Mouse (Mus musculus): ENCODE data around the gene Gm960. TPM values are rescaled to one million over a fixed set of nuclear protein-coding genes. Genes with fewer than 3 reads are reported as not detected.
"Not testable (repeated sequence)": the region's sequence is repeated elsewhere in the genome, so short reads cannot be mapped to it uniquely, and the experiment has no call there.

Gm960 gene
- total and polyA plus RNA-seq, 2 experiments, result 0.09 to 0.61 TPM

GRCm38 (mm10) chr19:4588430-4588829, 110.0 kb downstream of the Gm960 start:
- Histone ChIP-seq H3K36me3 (ENCODE audit: control insufficient read depth, insufficient read depth, low read length) (no peaks in the 10 kb centered on the region), H3K4me3 (ENCODE audit: insufficient read depth, low read depth, low read length) (no peak overlapping the region), H3K9ac (ENCODE audit: low read depth, low read length) (peak overlapping the region; percentile 41), H3K27me3 (ENCODE audit: control insufficient read depth, insufficient read depth, low read length) (no peaks in the 10 kb centered on the region), H3K27ac (replicated peaks; ENCODE audit: insufficient read depth, low read depth, low read length) (peak overlapping the region; percentile 97), H3K79me2 (ENCODE audit: control insufficient read depth, insufficient read depth, low read length) (peaks cover 16% of the 10 kb centered on the region), H3K4me1 (ENCODE audit: control insufficient read depth, insufficient read depth, low read length) (peaks cover 58% of the 10 kb centered on the region)
- DNase-seq (ENCODE audit: extremely low read depth, low read depth, low spot score), result peak; percentile 100
- 20% methylated on average over 3 of the region's 3 CpGs for WGBS
- TF ChIP-seq POLR2A (IDR thresholded peaks at IDR 0.05; ENCODE audit: extremely low read depth, insufficient read depth, low read length) (no peak), CTCF (IDR thresholded peaks at IDR 0.05; ENCODE audit: low read depth, low read length) (no peak)

DNA sequence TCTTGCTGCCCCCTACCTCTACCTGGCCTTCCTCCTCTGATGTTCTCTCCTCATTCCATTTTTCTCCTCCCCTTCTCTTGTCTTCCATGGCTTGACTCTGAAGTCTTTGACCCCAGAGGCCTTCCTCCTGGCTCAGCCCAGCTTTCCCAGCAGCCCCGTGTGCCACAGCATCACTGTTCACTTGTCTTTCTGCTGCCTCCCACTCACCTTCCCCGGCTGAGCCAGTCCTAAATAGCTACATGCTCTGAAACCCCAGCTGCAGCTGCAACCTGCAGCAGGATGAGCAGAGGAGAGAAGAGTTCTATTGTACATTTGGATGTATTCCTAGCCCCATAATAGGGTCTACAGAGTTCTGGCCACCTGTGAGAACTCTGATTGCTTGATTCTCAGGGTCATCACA, 111.0 kb downstream of the Gm960 start:
- Histone ChIP-seq H3K4me1 (ENCODE audit: control insufficient read depth, insufficient read depth, low read length) (peaks cover 54% of the 10 kb centered on the region), H3K27ac (replicated peaks; ENCODE audit: insufficient read depth, low read depth, low read length) (peak overlapping the region; percentile 78), H3K4me3 (ENCODE audit: insufficient read depth, low read depth, low read length) (no peak overlapping the region), H3K79me2 (ENCODE audit: control insufficient read depth, insufficient read depth, low read length) (peaks cover 17% of the 10 kb centered on the region), H3K9ac (ENCODE audit: low read depth, low read length) (no peak overlapping the region), H3K36me3 (ENCODE audit: control insufficient read depth, insufficient read depth, low read length) (no peaks in the 10 kb centered on the region), H3K27me3 (ENCODE audit: control insufficient read depth, insufficient read depth, low read length) (no peaks in the 10 kb centered on the region)
- no peak for DNase-seq (ENCODE audit: extremely low read depth, low read depth, low spot score)
- TF ChIP-seq POLR2A (IDR thresholded peaks at IDR 0.05; ENCODE audit: extremely low read depth, insufficient read depth, low read length) (no peak), CTCF (IDR thresholded peaks at IDR 0.05; ENCODE audit: low read depth, low read length) (no peak)
- WGBS, result 29% methylated on average over 2 of the region's 2 CpGs

DNA sequence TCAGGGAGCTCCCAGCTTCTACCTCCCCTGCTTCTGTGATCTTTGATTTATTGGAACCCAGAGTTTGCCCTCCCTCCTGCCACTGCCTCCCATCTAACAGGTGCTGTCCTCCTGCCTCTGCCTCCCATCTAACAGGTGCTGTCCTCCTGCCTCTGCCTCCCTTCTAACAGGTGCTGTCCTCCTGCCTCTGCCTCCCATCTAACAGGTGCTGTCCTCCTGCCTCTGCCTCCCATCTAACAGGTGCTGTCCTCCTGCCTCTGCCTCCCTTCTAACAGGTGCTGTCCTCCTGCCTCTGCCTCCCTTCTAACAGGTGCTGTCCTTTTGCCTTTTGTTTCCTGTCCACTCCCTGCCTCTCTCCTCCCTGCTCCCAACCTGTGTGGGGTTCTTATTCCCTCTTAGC, 111.7 kb downstream of the Gm960 start:
- DNase-seq (ENCODE audit: extremely low read depth, low read depth, low spot score); H3K36me3 ChIP-seq (ENCODE audit: control insufficient read depth, insufficient read depth, low read length); H3K27me3 ChIP-seq (ENCODE audit: control insufficient read depth, insufficient read depth, low read length); H3K4me3 ChIP-seq (ENCODE audit: insufficient read depth, low read depth, low read length); H3K9ac ChIP-seq (ENCODE audit: low read depth, low read length): not testable (repeated sequence)
- Histone ChIP-seq H3K79me2 (ENCODE audit: control insufficient read depth, insufficient read depth, low read length) (peaks cover 17% of the 10 kb centered on the region), H3K4me1 (ENCODE audit: control insufficient read depth, insufficient read depth, low read length) (peaks cover 57% of the 10 kb centered on the region), H3K27ac (replicated peaks; ENCODE audit: insufficient read depth, low read depth, low read length) (peak overlapping the region; percentile 78)

DNA sequence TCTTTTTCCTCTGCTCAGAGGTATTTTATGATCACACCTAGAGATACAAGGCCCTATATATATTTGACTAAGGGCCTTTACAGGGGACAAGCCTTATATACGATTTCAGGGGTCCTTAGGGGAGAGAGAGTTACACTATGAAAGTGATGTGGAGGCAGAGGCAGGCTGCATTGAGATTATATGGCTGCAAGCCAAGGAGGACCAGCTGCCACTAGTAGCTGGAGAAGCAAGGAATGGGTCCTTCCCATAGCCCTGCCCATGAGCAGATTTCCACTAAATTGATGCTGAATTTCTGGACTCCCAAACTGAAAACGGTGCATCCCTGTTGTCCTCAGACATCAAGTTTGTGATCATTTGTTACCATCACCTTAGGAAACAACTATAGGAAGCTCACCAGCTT, 114.6 kb downstream of the Gm960 start:
- Histone ChIP-seq H3K36me3 (ENCODE audit: control insufficient read depth, insufficient read depth, low read length) (no peaks in the 10 kb centered on the region), H3K4me3 (ENCODE audit: insufficient read depth, low read depth, low read length) (no peak overlapping the region), H3K79me2 (ENCODE audit: control insufficient read depth, insufficient read depth, low read length) (peaks cover 17% of the 10 kb centered on the region), H3K27me3 (ENCODE audit: control insufficient read depth, insufficient read depth, low read length) (no peaks in the 10 kb centered on the region), H3K4me1 (ENCODE audit: control insufficient read depth, insufficient read depth, low read length) (peaks cover 42% of the 10 kb centered on the region), H3K9ac (ENCODE audit: low read depth, low read length) (no peak overlapping the region), H3K27ac (replicated peaks; ENCODE audit: insufficient read depth, low read depth, low read length) (no peak overlapping the region)
- no peak for TF ChIP-seq POLR2A (IDR thresholded peaks at IDR 0.05; ENCODE audit: extremely low read depth, insufficient read depth, low read length)
- no peak for TF ChIP-seq CTCF (IDR thresholded peaks at IDR 0.05; ENCODE audit: low read depth, low read length)
- DNase-seq (ENCODE audit: extremely low read depth, low read depth, low spot score), result no peak
- 67% methylated on average over 2 of the region's 2 CpGs for WGBS

- TF ChIP-seq CTCF (IDR thresholded peaks at IDR 0.05; ENCODE audit: low read depth, low read length) (no peak), POLR2A (IDR thresholded peaks at IDR 0.05; ENCODE audit: extremely low read depth, insufficient read depth, low read length) (no peak)
- Histone ChIP-seq H3K36me3 (ENCODE audit: control insufficient read depth, insufficient read depth, low read length) (no peaks in the 10 kb centered on the region), H3K27me3 (ENCODE audit: control insufficient read depth, insufficient read depth, low read length) (no peaks in the 10 kb centered on the region), H3K9ac (ENCODE audit: low read depth, low read length) (0 out of 2 replicates have a peak overlapping the region, but pooled peaks have one; percentile 44), H3K79me2 (ENCODE audit: control insufficient read depth, insufficient read depth, low read length) (peaks cover 28% of the 10 kb centered on the region), H3K4me1 (ENCODE audit: control insufficient read depth, insufficient read depth, low read length) (peaks cover 25% of the 10 kb centered on the region), H3K4me3 (ENCODE audit: insufficient read depth, low read depth, low read length) (no peak overlapping the region), H3K27ac (replicated peaks; ENCODE audit: insufficient read depth, low read depth, low read length) (peak overlapping the region; percentile 85)
- WGBS, result 33% methylated on average over 5 of the region's 5 CpGs
- no peak for DNase-seq (ENCODE audit: extremely low read depth, low read depth, low spot score)
These were observed 119.2 kb downstream of the Gm960 start for GRCm38 (mm10) chr19:4579296-4579695.

DNA sequence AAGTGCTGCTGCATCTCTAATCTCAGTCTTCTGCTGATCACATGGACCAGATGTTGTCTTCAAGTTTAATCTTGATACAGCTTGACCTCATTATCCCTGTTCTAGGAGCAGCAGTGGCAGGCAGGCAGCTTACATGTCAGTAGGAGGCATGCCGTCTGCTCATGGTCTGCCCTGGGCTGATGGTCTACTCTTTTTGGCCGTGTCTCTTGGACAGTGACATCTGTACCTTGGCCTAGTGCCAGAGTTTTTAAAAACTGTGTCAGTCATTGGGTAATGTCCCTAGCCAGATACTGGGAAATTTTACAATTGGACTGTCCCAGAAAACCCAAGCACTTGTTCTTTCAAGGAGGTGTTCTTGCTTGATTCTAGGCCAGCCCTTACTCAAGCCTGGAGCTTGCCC, 119.7 kb downstream of the Gm960 start:
- Histone ChIP-seq H3K27ac (replicated peaks; ENCODE audit: insufficient read depth, low read depth, low read length) (peak overlapping the region; percentile 86), H3K9ac (ENCODE audit: low read depth, low read length) (peak overlapping the region; percentile 45; the same call in 1 of the 2 replicates), H3K4me3 (ENCODE audit: insufficient read depth, low read depth, low read length) (no peak overlapping the region), H3K79me2 (ENCODE audit: control insufficient read depth, insufficient read depth, low read length) (peaks cover 28% of the 10 kb centered on the region), H3K27me3 (ENCODE audit: control insufficient read depth, insufficient read depth, low read length) (no peaks in the 10 kb centered on the region), H3K4me1 (ENCODE audit: control insufficient read depth, insufficient read depth, low read length) (peaks cover 25% of the 10 kb centered on the region), H3K36me3 (ENCODE audit: control insufficient read depth, insufficient read depth, low read length) (no peaks in the 10 kb centered on the region)
- DNase-seq (ENCODE audit: extremely low read depth, low read depth, low spot score), result peak; percentile 97
- WGBS, result 11% methylated on average over 2 of the region's 2 CpGs
- TF ChIP-seq CTCF (IDR thresholded peaks at IDR 0.05; ENCODE audit: low read depth, low read length) (no peak), POLR2A (IDR thresholded peaks at IDR 0.05; ENCODE audit: extremely low read depth, insufficient read depth, low read length) (no peak)

Other genes with a start within 250 kb of the Gm960 start
- gene Syt12, start 221.2 kb downstream of the Gm960 start, total RNA-seq (2014; rRNA removed), result 0.27 and 0.28 TPM in 2 replicates
- 0.47 and 0.91 TPM in 2 replicates for gene Syt12, start 221.2 kb downstream of the Gm960 start, polyA plus RNA-seq (2012; rRNA removed)
- gene 2010003K11Rik, start 200.1 kb downstream of the Gm960 start, total RNA-seq (2014; rRNA removed), result 6.3 and 6.6 TPM in 2 replicates
- 5.4 and 7.5 TPM in 2 replicates for gene 2010003K11Rik, start 200.1 kb downstream of the Gm960 start, polyA plus RNA-seq (2012; rRNA removed)
- gene Pcx, start 188.2 kb downstream of the Gm960 start, total RNA-seq (2014; rRNA removed), result 266 and 269 TPM in 2 replicates
- 237 and 274 TPM in 2 replicates for gene Pcx, start 188.2 kb downstream of the Gm960 start, polyA plus RNA-seq (2012; rRNA removed)
- 0.13 and 0.18 TPM in 2 replicates for gene Lrfn4, start 83.0 kb downstream of the Gm960 start, total RNA-seq (2014; rRNA removed)
- gene Lrfn4, start 83.0 kb downstream of the Gm960 start, polyA plus RNA-seq (2012; rRNA removed), result 0.27 and 0.35 TPM in 2 replicates
- gene Rce1, start 73.0 kb downstream of the Gm960 start, total RNA-seq (2014; rRNA removed), result 14.8 and 15.7 TPM in 2 replicates
- gene Rce1, start 73.0 kb downstream of the Gm960 start, polyA plus RNA-seq (2012; rRNA removed), result 31.0 and 44.9 TPM in 2 replicates
- 36.7 and 41.3 TPM in 2 replicates for gene Sptbn2, start 12.5 kb upstream of the Gm960 start, total RNA-seq (2014; rRNA removed)
- 11.7 and 12.9 TPM in 2 replicates for gene Sptbn2, start 12.5 kb upstream of the Gm960 start, polyA plus RNA-seq (2012; rRNA removed)
- gene Rbm4b, start 57.8 kb upstream of the Gm960 start, total RNA-seq (2014; rRNA removed), result 19.9 and 20.3 TPM in 2 replicates
- gene Rbm4b, start 57.8 kb upstream of the Gm960 start, polyA plus RNA-seq (2012; rRNA removed), result 6.8 and 7.9 TPM in 2 replicates
- gene Rbm4, start 95.2 kb upstream of the Gm960 start, total RNA-seq (2014; rRNA removed), result 58.4 and 67.7 TPM in 2 replicates
- gene Rbm4, start 95.2 kb upstream of the Gm960 start, polyA plus RNA-seq (2012; rRNA removed), result 25.7 and 32.8 TPM in 2 replicates
- gene Gm21992, start 112.9 kb upstream of the Gm960 start, total RNA-seq (2014; rRNA removed), result 4.8 and 9.9 TPM in 2 replicates
- gene Gm21992, start 112.9 kb upstream of the Gm960 start, polyA plus RNA-seq (2012; rRNA removed), result 22.3 and 23.6 TPM in 2 replicates
- 9.0 and 12.6 TPM in 2 replicates for gene Rbm14, start 113.0 kb upstream of the Gm960 start, total RNA-seq (2014; rRNA removed)
- 18.4 and 26.1 TPM in 2 replicates for gene Rbm14, start 113.0 kb upstream of the Gm960 start, polyA plus RNA-seq (2012; rRNA removed)
- 146 and 174 TPM in 2 replicates for gene Ccs, start 140.7 kb upstream of the Gm960 start, total RNA-seq (2014; rRNA removed)
- gene Ccs, start 140.7 kb upstream of the Gm960 start, polyA plus RNA-seq (2012; rRNA removed), result 245 and 254 TPM in 2 replicates
- not detected in 2 replicates for gene Ccdc87, start 140.7 kb upstream of the Gm960 start, total RNA-seq (2014; rRNA removed)
- gene Ccdc87, start 140.7 kb upstream of the Gm960 start, polyA plus RNA-seq (2012; rRNA removed), result not detected in 2 replicates
- gene Ctsf, start 156.5 kb upstream of the Gm960 start, total RNA-seq (2014; rRNA removed), result 44.1 and 55.0 TPM in 2 replicates
- 69.4 and 88.9 TPM in 2 replicates for gene Ctsf, start 156.5 kb upstream of the Gm960 start, polyA plus RNA-seq (2012; rRNA removed)
- 1.1 TPM in 1 of 2 replicates, not detected in the other for gene Actn3, start 179.2 kb upstream of the Gm960 start, total RNA-seq (2014; rRNA removed)
- gene Actn3, start 179.2 kb upstream of the Gm960 start, polyA plus RNA-seq (2012; rRNA removed), result 0.11 TPM in 1 of 2 replicates, not detected in the other
- 2.5 and 3.4 TPM in 2 replicates for gene Zdhhc24, start 180.0 kb upstream of the Gm960 start, total RNA-seq (2014; rRNA removed)
- gene Zdhhc24, start 180.0 kb upstream of the Gm960 start, polyA plus RNA-seq (2012; rRNA removed), result 4.8 and 7.7 TPM in 2 replicates
- 0.65 and 0.87 TPM in 2 replicates for gene Bbs1, start 208.0 kb upstream of the Gm960 start, total RNA-seq (2014; rRNA removed)
- 0.73 and 0.95 TPM in 2 replicates for gene Bbs1, start 208.0 kb upstream of the Gm960 start, polyA plus RNA-seq (2012; rRNA removed)
- gene Dpp3, start 229.6 kb upstream of the Gm960 start, total RNA-seq (2014; rRNA removed), result 52.1 and 69.7 TPM in 2 replicates
- 121 and 122 TPM in 2 replicates for gene Dpp3, start 229.6 kb upstream of the Gm960 start, polyA plus RNA-seq (2012; rRNA removed)
- 1.0 and 3.4 TPM in 2 replicates for gene Peli3, start 244.5 kb upstream of the Gm960 start, total RNA-seq (2014; rRNA removed)
- gene Peli3, start 244.5 kb upstream of the Gm960 start, polyA plus RNA-seq (2012; rRNA removed), result 1.4 and 2.6 TPM in 2 replicates